Mouse (Mus musculus) limb, embryonic 11.5 days (tissue): ENCODE measurements at regions not wholly inside any gene's neighbourhood (a gene's known extent, or its start where the extent isn't known, plus 50 kb on each side); places are given as distances from the start of the nearest gene placed in this dataset.

Experiments
- ATAC-seq: fragments of 200-750 bp; cut with Nextera tagmentation; 2 replicates; pipeline ENCODE4 v1.8.0; 2017; ENCODE audit warnings: low read depth; ENCODE audit not compliant: insufficient number of reproducible peaks, low FRiP score, low TSS enrichment
- DNase-seq: peaks from one replicate; pipeline ENCODE4 v3.0.0-alpha.2; 2015; ENCODE audit warnings: low spot score
- H3K27ac ChIP-seq: fragments of 300-500 bp; sonication (generic); replicated peaks from 2 replicates; pipeline ENCODE4 v1.5.1; 2014; ENCODE audit warnings: low read depth, mild to moderate bottlenecking, low read length
- H3K27me3 ChIP-seq: fragments of 300-500 bp; sonication (generic); 2 replicates; pipeline ENCODE4 v1.6.1; 2014; ENCODE audit warnings: mild to moderate bottlenecking, low read length, mixed read lengths; ENCODE audit not compliant: control insufficient read depth, insufficient read depth
- H3K36me3 ChIP-seq: fragments of 300-500 bp; sonication (generic); 2 replicates; pipeline ENCODE4 v1.6.1; 2014; ENCODE audit warnings: mild to moderate bottlenecking, low read length, moderate library complexity, mixed read lengths; ENCODE audit not compliant: control insufficient read depth, insufficient read depth
- H3K4me1 ChIP-seq: fragments of 300-500 bp; sonication (generic); 2 replicates; pipeline ENCODE4 v1.6.1; 2014; ENCODE audit warnings: low read length, mixed read lengths; ENCODE audit not compliant: control insufficient read depth, insufficient read depth
- H3K4me2 ChIP-seq: fragments of 300-500 bp; sonication (generic); 2 replicates; pipeline ENCODE4 v1.6.1; 2014; ENCODE audit warnings: low read depth, mild to moderate bottlenecking, moderate library complexity; ENCODE audit not compliant: severe bottlenecking
- H3K4me3 ChIP-seq: fragments of 300-500 bp; sonication (generic); 2 replicates; pipeline ENCODE4 v1.5.1; 2014; ENCODE audit warnings: low read depth, low read length
- H3K9ac ChIP-seq: fragments of 300-500 bp; sonication (generic); 2 replicates; pipeline ENCODE4 v1.6.1; 2014; ENCODE audit warnings: mild to moderate bottlenecking, low read length
- H3K9me3 ChIP-seq: fragments of 300-500 bp; sonication (generic); 2 replicates; pipeline ENCODE4 v1.6.1; 2016; ENCODE audit warnings: low read length; ENCODE audit not compliant: control insufficient read depth
- WGBS: fragments of 180-500 bp; shearing (Covaris S2); extraction: QIAGEN DNeasy Blood & Tissue Kit; methylation state at CpG from one replicate; pipeline ENCODE4 v1.1.7; 2014; 5-methylcytosine and 5-hydroxymethylcytosine counted together

DNA sequence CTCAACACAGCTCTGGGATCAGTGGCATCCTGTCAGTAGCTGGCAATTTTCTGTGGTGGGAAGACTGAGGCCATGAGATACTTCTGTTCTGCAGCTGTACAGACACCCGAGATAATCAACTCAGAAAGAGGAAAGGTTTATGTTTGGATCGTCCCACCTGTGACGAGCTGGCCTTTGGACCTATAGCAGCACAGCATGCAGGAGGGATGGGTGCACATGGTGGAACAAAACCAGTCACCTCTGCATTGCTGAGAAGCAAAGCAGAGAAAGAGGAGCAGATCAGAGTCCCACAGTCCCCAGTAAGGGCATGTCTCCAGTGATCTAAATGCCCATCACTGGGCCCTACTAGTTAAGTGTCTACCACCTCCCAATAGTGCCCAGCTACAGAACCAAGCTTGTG, 76.9 kb upstream of the Galnt15 start:
- Histone ChIP-seq H3K27ac (no peak overlapping the region), H3K9me3 (no peaks in the 10 kb centered on the region), H3K4me1 (no peaks in the 10 kb centered on the region), H3K36me3 (no peaks in the 10 kb centered on the region), H3K4me2 (no peak overlapping the region), H3K27me3 (no peaks in the 10 kb centered on the region), H3K9ac (no peak overlapping the region), H3K4me3 (no peak overlapping the region)
- ATAC-seq (no peak), DNase-seq (no peak)
- 76% methylated on average over 3 of the region's 3 CpGs for WGBS

DNA sequence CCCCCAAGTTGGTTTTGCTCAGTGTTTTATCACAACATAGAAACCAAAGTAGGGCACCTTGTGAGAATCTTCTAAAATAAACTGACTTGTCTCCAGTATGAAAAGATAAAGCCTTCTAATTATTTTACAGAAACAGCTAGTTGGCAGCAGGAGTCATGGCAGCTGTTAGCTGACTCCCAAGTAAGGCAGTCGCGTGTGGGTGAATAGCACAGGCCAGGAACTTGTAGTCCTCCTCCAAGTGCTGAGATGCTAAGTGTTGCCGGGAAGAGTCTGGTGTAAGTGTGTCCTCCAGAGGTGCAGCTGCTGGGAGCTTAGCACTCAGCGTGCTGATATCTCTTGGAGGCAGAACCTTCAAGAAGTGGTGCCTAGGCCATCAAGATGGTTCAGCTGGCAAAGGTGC, 75.0 kb upstream of the Galnt15 start:
- H3K27ac ChIP-seq, result no peak overlapping the region
- ATAC-seq (no peak), DNase-seq (no peak)
- no peaks in the 10 kb centered on the region for H3K36me3 ChIP-seq
- H3K4me3 ChIP-seq, result no peak overlapping the region
- H3K9ac ChIP-seq, result no peak overlapping the region
- H3K4me1 ChIP-seq, result no peaks in the 10 kb centered on the region
- 90% methylated on average over 4 of the region's 4 CpGs for WGBS
- no peaks in the 10 kb centered on the region for H3K27me3 ChIP-seq
- no peak overlapping the region for H3K4me2 ChIP-seq
- H3K9me3 ChIP-seq, result no peaks in the 10 kb centered on the region

DNA sequence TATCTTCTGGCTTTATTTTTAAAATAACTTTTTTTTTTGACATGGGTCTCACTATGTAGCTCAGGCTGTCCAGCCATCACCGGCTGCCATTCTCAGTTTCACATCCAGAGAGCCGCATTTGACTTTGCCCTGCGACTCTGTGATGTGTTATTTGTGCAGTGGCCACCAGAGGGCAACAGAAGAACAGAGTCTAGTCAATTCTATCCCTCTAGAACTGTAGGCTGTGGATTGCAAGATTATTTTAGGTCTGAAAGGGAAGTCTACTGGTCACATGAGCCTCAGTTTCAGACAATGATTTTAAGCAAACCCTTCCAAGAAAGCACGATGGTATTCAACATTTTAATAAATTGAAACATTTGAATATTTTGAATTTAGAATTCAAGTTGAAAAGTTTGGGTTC, 73.8 kb upstream of the Galnt15 start:
- ATAC-seq (no peak), DNase-seq (peak; percentile 86)
- no peaks in the 10 kb centered on the region for H3K27me3 ChIP-seq
- H3K4me2 ChIP-seq, result no peak overlapping the region
- H3K36me3 ChIP-seq, result no peaks in the 10 kb centered on the region
- no peak overlapping the region for H3K27ac ChIP-seq
- H3K9ac ChIP-seq, result no peak overlapping the region
- no peaks in the 10 kb centered on the region for H3K4me1 ChIP-seq
- no peak overlapping the region for H3K4me3 ChIP-seq
- WGBS, result 6% methylated on average over 4 of the region's 4 CpGs
- no peaks in the 10 kb centered on the region for H3K9me3 ChIP-seq

- no peaks in the 10 kb centered on the region for H3K36me3 ChIP-seq
- no peaks in the 10 kb centered on the region for H3K9me3 ChIP-seq
- no peaks in the 10 kb centered on the region for H3K4me1 ChIP-seq
- ATAC-seq (no peak), DNase-seq (no peak)
- H3K27ac ChIP-seq, result no peak overlapping the region
- 90% methylated on average over 10 of the region's 10 CpGs for WGBS
- H3K4me3 ChIP-seq, result no peak overlapping the region
- H3K4me2 ChIP-seq, result no peak overlapping the region
- H3K27me3 ChIP-seq, result no peaks in the 10 kb centered on the region
- H3K9ac ChIP-seq, result no peak overlapping the region
These were observed 71.6 kb upstream of the Galnt15 start for GRCm38 (mm10) chr14:31957211-31957638.

DNA sequence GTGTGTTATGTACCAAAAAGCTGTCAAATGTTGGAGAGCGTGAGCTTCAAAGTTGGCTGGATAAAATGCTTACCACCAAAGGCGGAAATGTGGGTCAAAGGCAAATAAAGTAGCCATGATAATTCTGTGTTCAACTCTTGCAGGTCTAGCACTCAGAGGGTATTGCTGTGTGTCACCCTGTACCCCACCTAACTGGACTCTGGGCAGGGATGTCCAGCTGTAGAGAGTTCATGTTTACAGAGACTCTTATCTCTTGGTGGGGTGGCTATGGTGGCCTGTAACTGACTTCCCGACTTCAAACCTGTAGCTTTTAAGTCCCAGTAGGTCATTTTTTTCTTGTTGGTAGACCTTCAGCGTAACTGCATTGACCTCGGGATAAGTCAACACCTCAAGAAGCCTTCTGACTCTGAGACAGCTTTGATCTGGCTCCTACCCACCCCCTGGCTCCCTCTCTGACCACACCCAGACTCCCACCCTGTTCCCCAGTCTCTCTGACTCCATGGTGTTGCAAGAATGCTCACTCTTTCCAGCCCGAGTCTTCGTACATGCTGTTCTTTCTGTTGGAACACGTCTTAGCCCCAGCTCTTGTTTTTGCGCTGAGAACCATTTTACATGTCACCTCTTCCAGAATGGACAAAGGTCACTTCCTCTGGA, 68.5 kb upstream of the Galnt15 start:
- Histone ChIP-seq H3K4me2 (no peak overlapping the region), H3K9me3 (no peaks in the 10 kb centered on the region), H3K4me1 (no peaks in the 10 kb centered on the region), H3K4me3 (no peak overlapping the region), H3K36me3 (no peaks in the 10 kb centered on the region), H3K9ac (no peak overlapping the region), H3K27me3 (no peaks in the 10 kb centered on the region), H3K27ac (no peak overlapping the region)
- WGBS, result 89% methylated on average over 9 of the region's 9 CpGs
- ATAC-seq (no peak), DNase-seq (no peak)

GRCm38 (mm10) chr14:31961442-31961841, 67.3 kb upstream of the Galnt15 start:
- Histone ChIP-seq H3K9ac (no peak overlapping the region), H3K27ac (no peak overlapping the region), H3K4me1 (no peaks in the 10 kb centered on the region), H3K4me3 (no peak overlapping the region), H3K9me3 (no peaks in the 10 kb centered on the region), H3K36me3 (no peaks in the 10 kb centered on the region), H3K27me3 (no peaks in the 10 kb centered on the region), H3K4me2 (no peak overlapping the region)
- ATAC-seq (no peak), DNase-seq (no peak)
- WGBS, result 93% methylated on average over 5 of the region's 5 CpGs

- Histone ChIP-seq H3K27me3 (no peaks in the 10 kb centered on the region), H3K27ac (no peak overlapping the region), H3K36me3 (no peaks in the 10 kb centered on the region), H3K4me1 (no peaks in the 10 kb centered on the region), H3K4me2 (no peak overlapping the region), H3K4me3 (no peak overlapping the region), H3K9ac (no peak overlapping the region), H3K9me3 (no peaks in the 10 kb centered on the region)
- 60% methylated on average over 12 of the region's 12 CpGs for WGBS
- ATAC-seq (no peak), DNase-seq (no peak)
These were observed 65.5 kb upstream of the Galnt15 start for GRCm38 (mm10) chr14:31963131-31963911.

- no peak overlapping the region for H3K4me3 ChIP-seq
- no peaks in the 10 kb centered on the region for H3K36me3 ChIP-seq
- no peaks in the 10 kb centered on the region for H3K9me3 ChIP-seq
- no peaks in the 10 kb centered on the region for H3K4me1 ChIP-seq
- no peak overlapping the region for H3K9ac ChIP-seq
- DNase-seq (no peak), ATAC-seq (no peak)
- no peak overlapping the region for H3K27ac ChIP-seq
- no peaks in the 10 kb centered on the region for H3K27me3 ChIP-seq
- WGBS, result 68% methylated on average over 2 of the region's 2 CpGs
- H3K4me2 ChIP-seq, result no peak overlapping the region
These were observed 64.7 kb upstream of the Galnt15 start for GRCm38 (mm10) chr14:31964076-31964475.
